Mouse (Mus musculus) MEL (cell line): ENCODE measurements around the gene Zscan26. TPM values are rescaled to one million over a fixed set of nuclear protein-coding genes. Genes with fewer than 3 reads are reported as not detected.
A peak's percentile ranks its signal among the peaks of the same experiment; 100 is the strongest.
"Not testable (repeated sequence)": the region's sequence is repeated elsewhere in the genome, so short reads cannot be mapped to it uniquely, and the experiment has no call there.

Experiments
- DNase-seq: peaks from one replicate; pipeline ENCODE4 v3.0.0; 2011; ENCODE audit warnings: low read depth, low spot score
- H3K27ac ChIP-seq: 2 replicates; pipeline ENCODE4 v1.5.1; 2012; ENCODE audit warnings: low read depth, mild to moderate bottlenecking, control low read depth, low read length, moderate library complexity; ENCODE audit not compliant: control insufficient read depth
- H3K27me3 ChIP-seq, 2 experiments: fragments of 150-350 bp in 1 of 2; sonication (generic) in 1 of 2; 2 replicates each; pipeline ENCODE4 v1.6.1; 2012; ENCODE audit warnings: low read length in 2 of 2, mild to moderate bottlenecking in 2 of 2, improper control_type of control experiment in 1 of 2, moderate library complexity in 1 of 2; ENCODE audit not compliant: insufficient read depth in 2 of 2, control insufficient read depth in 1 of 2
- H3K36me3 ChIP-seq, 2 experiments: 2 replicates each; pipeline ENCODE4 v1.6.1; 2012 to 2014; ENCODE audit warnings: low read length in 2 of 2, improper control_type of control experiment in 1 of 2, inconsistent platforms in 1 of 2, mild to moderate bottlenecking in 1 of 2; ENCODE audit not compliant: insufficient read depth in 2 of 2, control insufficient read depth in 1 of 2
- H3K4me1 ChIP-seq, 2 experiments: fragments of 150-350 bp in 1 of 2; sonication (generic) in 1 of 2; 2 replicates each; pipeline ENCODE4 v1.6.1; 2012; ENCODE audit warnings: low read length in 2 of 2, improper control_type of control experiment in 1 of 2, mild to moderate bottlenecking in 1 of 2; ENCODE audit not compliant: insufficient read depth in 2 of 2, control insufficient read depth in 1 of 2
- H3K4me3 ChIP-seq, 2 experiments: fragments of 150-350 bp in 1 of 2; sonication (generic) in 1 of 2; 2 replicates each; pipeline ENCODE4 v1.5.1; 2012; ENCODE audit warnings: low read depth in 2 of 2, low read length in 2 of 2, mild to moderate bottlenecking in 2 of 2, moderate library complexity in 2 of 2, control low read depth in 1 of 2, improper control_type of control experiment in 1 of 2; ENCODE audit not compliant: control insufficient read depth in 1 of 2, insufficient read depth in 1 of 2
- H3K79me2 ChIP-seq: 2 replicates; pipeline ENCODE4 v1.6.1; 2012; ENCODE audit warnings: mild to moderate bottlenecking, low read length, moderate library complexity; ENCODE audit not compliant: control insufficient read depth, poor library complexity, insufficient read depth
- H3K9ac ChIP-seq: 2 replicates; pipeline ENCODE4 v1.6.1; 2012; ENCODE audit warnings: low read depth, mild to moderate bottlenecking, control low read depth, low read length, moderate library complexity; ENCODE audit not compliant: control insufficient read depth, poor library complexity, severe bottlenecking
- H3K9me3 ChIP-seq: fragments of 150-350 bp; sonication (generic); replicated peaks from 2 replicates; pipeline ENCODE4 v1.6.1; 2012; ENCODE audit warnings: mild to moderate bottlenecking, low read length, improper control_type of control experiment, moderate library complexity; ENCODE audit not compliant: insufficient read depth
- EP300 ChIP-seq, 2 experiments: IDR thresholded peaks; 2 replicates each; pipeline ENCODE4 v1.6.1; 2011; ENCODE audit warnings: improper control_type of control experiment in 2 of 2, low read length in 2 of 2, low read depth in 1 of 2, mild to moderate bottlenecking in 1 of 2
- ETS1 ChIP-seq: IDR thresholded peaks from 2 replicates; pipeline ENCODE4 v1.6.1; 2012; ENCODE audit warnings: low read depth, mild to moderate bottlenecking, inconsistent platforms, low read length, improper control_type of control experiment, moderate library complexity
- GATA1 ChIP-seq: IDR thresholded peaks from 2 replicates; pipeline ENCODE4 v1.6.1; 2011; ENCODE audit warnings: low read depth, low read length, improper control_type of control experiment
- JUND ChIP-seq: IDR thresholded peaks from 2 replicates; pipeline ENCODE4 v1.6.1; 2011; ENCODE audit warnings: low read depth, mild to moderate bottlenecking, improper control_type of control experiment, low read length
- KAT2A ChIP-seq: conservative IDR thresholded peaks from 2 replicates; pipeline ENCODE4 v1.6.1; 2012; ENCODE audit warnings: low read depth, low read length, improper control_type of control experiment, inconsistent platforms
- MXI1 ChIP-seq: IDR thresholded peaks from 2 replicates; pipeline ENCODE4 v1.6.1; 2011; ENCODE audit warnings: mild to moderate bottlenecking, low read depth, low read length, improper control_type of control experiment
- MYC ChIP-seq: IDR thresholded peaks from 2 replicates; pipeline ENCODE4 v1.6.1; 2011; ENCODE audit warnings: low read depth, mild to moderate bottlenecking, low read length, improper control_type of control experiment, moderate library complexity
- POLR2A ChIP-seq, 2 experiments: IDR thresholded peaks; 2 replicates each; pipeline ENCODE4 v1.6.1; 2011 to 2012; ENCODE audit warnings: low read length in 2 of 2, mild to moderate bottlenecking in 2 of 2, control low read depth in 1 of 2, improper control_type of control experiment in 1 of 2, low read depth in 1 of 2, moderate library complexity in 1 of 2; ENCODE audit not compliant: control insufficient read depth in 1 of 2, insufficient read depth in 1 of 2, poor library complexity in 1 of 2
- RAD21 ChIP-seq: IDR thresholded peaks from 2 replicates; pipeline ENCODE4 v1.6.1; 2011; ENCODE audit warnings: mild to moderate bottlenecking, low read depth, low read length, improper control_type of control experiment
- TAL1 ChIP-seq: IDR thresholded peaks from 2 replicates; pipeline ENCODE4 v1.6.1; 2012; ENCODE audit warnings: mild to moderate bottlenecking, inconsistent platforms, low read length, moderate library complexity, mixed read lengths
- TBP ChIP-seq: IDR thresholded peaks from 2 replicates; pipeline ENCODE4 v1.8.0; 2011; ENCODE audit warnings: low read depth, low read length, improper control_type of control experiment
- TCF12 ChIP-seq: IDR thresholded peaks from 2 replicates; pipeline ENCODE4 v1.6.1; 2014; ENCODE audit warnings: low read depth, mild to moderate bottlenecking, inconsistent platforms, low read length, improper control_type of control experiment, moderate library complexity
- UBTF ChIP-seq: IDR thresholded peaks from 2 replicates; pipeline ENCODE4 v1.6.1; 2012; ENCODE audit warnings: low read depth, mild to moderate bottlenecking, inconsistent platforms, low read length, improper control_type of control experiment, moderate library complexity, borderline replicate concordance; ENCODE audit not compliant: insufficient read depth
- USF1 ChIP-seq: IDR thresholded peaks from 2 replicates; pipeline ENCODE4 v1.6.1; 2014; ENCODE audit warnings: low read depth, mild to moderate bottlenecking, inconsistent platforms, low read length, improper control_type of control experiment, moderate library complexity
- polyA plus RNA-seq, 2 experiments: library from polyadenylated mRNA; stranded (reverse) in 1 of 2; unstranded in 1 of 2; fragments of >175 nt in 1 of 2; fragments of >200 nt in 1 of 2; gene quantifications; 2 replicates each; pipeline versions ENCODE4 v1.2.1 to v1.2.4; 2012; ENCODE audit warnings: low replicate concordance in 2 of 2, low read depth in 1 of 2; ENCODE audit not compliant: insufficient read length in 2 of 2, insufficient read depth in 1 of 2, missing spikeins in 1 of 2
- total RNA-seq: library from RNA; depleted of rRNA; stranded (reverse); fragments of 300-350 nt; gene quantifications from 2 replicates; pipeline ENCODE4 v1.2.3, GENCODE M21; 2012

The Zscan26 gene
- total and polyA plus RNA-seq, 3 experiments = 7.4 to 8.0 TPM; not detected in 1

GRCm38 (mm10) chr13:21486881-21487280 is 33.4 kb upstream of the Zscan26 start:
- Histone ChIP-seq H3K9me3 (no peaks in the 10 kb centered on the region), H3K27me3 (peaks cover 0 to 1% of the 10 kb centered on the region in 2 experiments; a peak in 2 of 4 replicates), H3K9ac (no peak overlapping the region), H3K36me3 (no peaks in the 10 kb centered on the region), H3K4me1 (no peaks in the 10 kb centered on the region)
- DNase-seq = no peak
- TF ChIP-seq RAD21 (no peak), KAT2A (no peak), USF1 (no peak), ETS1 (no peak), MXI1 (no peak), UBTF (no peak), JUND (no peak), MYC (no peak), TBP (no peak), TCF12 (no peak), POLR2A (IDR thresholded peaks at IDR 0.05; ENCODE audit: control insufficient read depth in 1 of 2, insufficient read depth in 1 of 2, low read depth in 1 of 2, low read length in 2 of 2, poor library complexity in 1 of 2) (no peak)
- TF ChIP-seq, all 39 proteins: peak for 0
- Histone ChIP-seq H3K27ac (no peak overlapping the region), H3K4me3 (no peak overlapping the region), H3K79me2 (no peaks in the 10 kb centered on the region)

GRCm38 (mm10) chr13:21478759-21479670 is 25.5 kb upstream of the Zscan26 start, which contains the start of the genes Zkscan4 and Gm10065:
Gene Zkscan4, plus strand, starts transcription at chr13:21478907.
Gene Gm10065, minus strand, starts transcription at chr13:21479441.
- not testable (repeated sequence) for H3K9me3 ChIP-seq, H3K9ac ChIP-seq, H3K36me3 ChIP-seq, DNase-seq, H3K79me2 ChIP-seq, H3K4me1 ChIP-seq, H3K27me3 ChIP-seq, H3K4me3 ChIP-seq, H3K27ac ChIP-seq

- Histone ChIP-seq H3K27ac (no peak overlapping the region), H3K9ac (peak overlapping the region; percentile 30; the same call in 1 of the 2 replicates), H3K27me3 (no peaks in the 10 kb centered on the region; a peak in 1 of 4 replicates)
- TF ChIP-seq TAL1 = peak; percentile 12; the same call in 1 of the 2 replicates
- no peak for TF ChIP-seq KAT2A
- peak; percentile 71 for TF ChIP-seq TCF12
- peak; percentile 54 to 70; a peak in 3 of 4 replicates for TF ChIP-seq EP300 (IDR thresholded peaks at IDR 0.05; ENCODE audit: low read depth in 1 of 2, low read length in 2 of 2)
- TF ChIP-seq MXI1 = no peak
- TF ChIP-seq GATA1 = peak; percentile 78
- TF ChIP-seq, all 39 proteins: peak for 4
- Histone ChIP-seq H3K9me3 (no peaks in the 10 kb centered on the region), H3K4me3 (peak overlapping the region in 1 of 2 experiments; percentile 19; a peak in 2 of 4 replicates), H3K36me3 (peaks cover 0 to 7% of the 10 kb centered on the region in 2 experiments; a peak in 2 of 4 replicates), H3K4me1 (peaks cover 0 to 7% of the 10 kb centered on the region in 2 experiments; a peak in 2 of 4 replicates), H3K79me2 (no peaks in the 10 kb centered on the region)
- DNase-seq = peak; percentile 48
Observed at GRCm38 (mm10) chr13:21472427-21472826, 18.9 kb upstream of the Zscan26 start.
